Mouse (Mus musculus) cerebellum, adult 8-10 months (tissue): Measurements from ENCODE around the gene Wdr25.

ENCODE experiments used
- DNase-seq: peaks from one replicate; pipeline ENCODE4 v3.0.0; 2022

The Wdr25 gene

GRCm38 (mm10) chr12:108901346-108901745 is 7.9 kb downstream of the Wdr25 start:
- no peak for DNase-seq

- DNase-seq: peak; percentile 50
Measured at GRCm38 (mm10) chr12:108902940-108903339, 9.5 kb downstream of the Wdr25 start.

- peak; percentile 57 for DNase-seq
Measured at GRCm38 (mm10) chr12:108903600-108904275, 10.3 kb downstream of the Wdr25 start.

- peak; percentile 8 for DNase-seq
Measured at GRCm38 (mm10) chr12:108904276-108904653, 10.8 kb downstream of the Wdr25 start.

- no peak for DNase-seq
Measured at GRCm38 (mm10) chr12:108905620-108906302, 12.3 kb downstream of the Wdr25 start.

GRCm38 (mm10) chr12:108906398-108906797 is 13.0 kb downstream of the Wdr25 start:
- DNase-seq: no peak

- no peak for DNase-seq
Measured at GRCm38 (mm10) chr12:108909846-108910433, 16.5 kb downstream of the Wdr25 start.

- DNase-seq: no peak
Measured at GRCm38 (mm10) chr12:108912442-108912841, 19.0 kb downstream of the Wdr25 start.

GRCm38 (mm10) chr12:108914198-108914597 is 20.8 kb downstream of the Wdr25 start:
- no peak for DNase-seq

GRCm38 (mm10) chr12:108914709-108915340 is 21.4 kb downstream of the Wdr25 start:
- DNase-seq: no peak

- no peak for DNase-seq
Measured at GRCm38 (mm10) chr12:108915893-108916292, 22.5 kb downstream of the Wdr25 start.

GRCm38 (mm10) chr12:108916447-108917042 is 23.1 kb downstream of the Wdr25 start:
- DNase-seq: no peak

GRCm38 (mm10) chr12:108917509-108917908 is 24.1 kb downstream of the Wdr25 start:
- DNase-seq: no peak

GRCm38 (mm10) chr12:108918753-108919152 is 25.3 kb downstream of the Wdr25 start:
- no peak for DNase-seq

- no peak for DNase-seq
Measured at GRCm38 (mm10) chr12:108926606-108927111, 33.2 kb downstream of the Wdr25 start.

- DNase-seq: no peak
Measured at GRCm38 (mm10) chr12:108928249-108928648, 34.8 kb downstream of the Wdr25 start.

- no peak for DNase-seq
Measured at GRCm38 (mm10) chr12:108929475-108929874, 36.0 kb downstream of the Wdr25 start.

GRCm38 (mm10) chr12:108931341-108932053 is 38.1 kb downstream of the Wdr25 start:
- no peak for DNase-seq

GRCm38 (mm10) chr12:108932113-108932512 is 38.7 kb downstream of the Wdr25 start:
- no peak for DNase-seq

- no peak for DNase-seq
Measured at GRCm38 (mm10) chr12:108934231-108934630, 40.8 kb downstream of the Wdr25 start.

GRCm38 (mm10) chr12:108936834-108937233 is 43.4 kb downstream of the Wdr25 start:
- DNase-seq: no peak

GRCm38 (mm10) chr12:108937506-108937905 is 44.1 kb downstream of the Wdr25 start:
- DNase-seq: no peak
